ENCODE assay signal across 12 mouse cellular contexts in the genomic region with DNA sequence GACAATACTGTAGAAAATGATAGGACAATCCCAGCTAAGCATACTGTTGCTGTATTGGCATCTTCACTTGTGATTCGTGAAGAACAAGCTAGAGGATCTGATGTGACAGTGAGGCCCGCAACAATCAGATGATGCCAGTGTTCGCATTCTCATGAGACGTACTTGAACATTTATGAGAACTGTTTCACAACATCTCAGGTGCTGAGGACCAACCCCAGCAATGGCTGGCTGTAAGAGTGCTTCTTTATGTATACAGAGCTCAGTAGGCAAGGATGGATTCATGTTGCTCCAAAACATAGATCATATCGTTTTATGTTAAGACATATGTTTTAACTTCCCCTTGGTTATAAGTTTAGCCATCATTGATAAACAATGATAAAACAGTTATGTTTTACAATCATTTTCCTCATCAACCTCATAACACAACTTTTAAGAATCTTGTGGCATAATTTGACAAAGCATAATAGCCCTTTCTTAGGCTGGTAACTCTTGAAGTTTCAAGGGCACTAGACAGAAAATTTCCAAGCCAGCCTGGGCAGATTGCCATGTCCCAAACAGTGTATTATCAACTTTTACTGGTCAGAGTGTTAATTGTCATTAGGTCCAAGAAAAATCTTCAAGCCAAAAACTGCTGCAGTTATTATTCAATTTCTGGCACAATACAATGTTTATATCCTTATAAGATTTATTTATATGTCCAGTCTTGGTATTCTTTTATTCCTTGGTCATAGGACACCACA.
DNase-seq lines count a peak whose midpoint lies in the region.
"Had no signal": no experiment of that assay in that cellular context is flagged by ENCODE, and none has a peak within 500 bp of the region (broad histone marks: within the 10 kb centered on the region; RNA-seq: fewer than 3 reads in every experiment).

No protein-coding gene starts in this region.

- intact Hi-C loops in heart, postnatal 36 days (cut with DNase I) = no loop called here

- peak; percentile 7 for DNase-seq in adrenal gland, adult 2 months
- no peak for DNase-seq in adrenal gland, adult 8-10 months
- DNase-seq in heart, adult 11 months = peak; percentile 58
- no peak for DNase-seq in heart, postnatal 36 days
- DNase-seq in ovary, adult 18-20 months (ENCODE audit: low spot score) = peak; percentile 11
- DNase-seq in ovary, postnatal 14 days (ENCODE audit: low spot score) = no peak
- peak; percentile 72 for DNase-seq in testis, postnatal 10 days (ENCODE audit: low spot score)
- no peak for DNase-seq in spleen, adult 18-20 months
- DNase-seq: cerebellum, adult 11-12 months; cerebellum, postnatal 14 days; gastrocnemius, postnatal 36 days; kidney, adult 11 months had no signal

Comparison
In these comparisons a context has a peak if more than half of its experiments do, and no peak if none do; other contexts are left out.
1. DNase-seq: peak in adrenal gland, adult 2 months (single experiment), heart, adult 11 months (single experiment), ovary, adult 18-20 months (single experiment) and testis, postnatal 10 days (single experiment); none in adrenal gland, adult 8-10 months (single experiment), heart, postnatal 36 days (0 of 2), ovary, postnatal 14 days (single experiment) and spleen, adult 18-20 months (0 of 2).